Comparison of ENCODE assay signal across 7 mouse cellular contexts in genomic region chr5:122372192-122372769, GRCm38 (mm10). TPM values are rescaled to one million over a fixed set of nuclear protein-coding genes. Genes with fewer than 3 reads are reported as not detected.
DNase-seq lines count a peak whose midpoint lies in the region; ATAC-seq lines count a peak whose summit lies in the region.

TSS of gene Fam216a (minus strand) at chr5:122372364.

- peak within 1 kb of the TSS; percentile 97 for H3K27ac ChIP-seq in embryonic facial prominence, embryonic 11.5 days (replicated peaks; ENCODE audit: low read depth, low read length)
- peak within 1 kb of the TSS; percentile 90 for H3K27ac ChIP-seq in limb, embryonic 10.5 days
- peak within 1 kb of the TSS; percentile 97 for H3K27ac ChIP-seq in midbrain, embryonic 13.5 days

- peak within 1 kb of the TSS; percentile 59 for H3K4me3 ChIP-seq in embryonic facial prominence, embryonic 11.5 days (ENCODE audit: low read depth, low read length)
- peak within 1 kb of the TSS; percentile 68 for H3K4me3 ChIP-seq in limb, embryonic 10.5 days
- peak within 1 kb of the TSS; percentile 83 for H3K4me3 ChIP-seq in midbrain, embryonic 13.5 days (replicated peaks)

- no peaks in the 10 kb centered on the region for H3K9me3 ChIP-seq in embryonic facial prominence, embryonic 11.5 days (replicated peaks; ENCODE audit: control insufficient read depth, low read length)
- no peaks in the 10 kb centered on the region for H3K9me3 ChIP-seq in limb, embryonic 10.5 days (replicated peaks)
- H3K9me3 ChIP-seq in midbrain, embryonic 13.5 days = no peaks in the 10 kb centered on the region

- H3K4me1 ChIP-seq in embryonic facial prominence, embryonic 11.5 days (ENCODE audit: control insufficient read depth, insufficient read depth, low read length) = peaks cover 2% of the 10 kb centered on the region; the same call in 1 of the 2 replicates
- H3K4me1 ChIP-seq in limb, embryonic 10.5 days = peaks cover 15% of the 10 kb centered on the region
- peaks cover 31% of the 10 kb centered on the region for H3K4me1 ChIP-seq in midbrain, embryonic 13.5 days (replicated peaks)

- H3K27me3 ChIP-seq in embryonic facial prominence, embryonic 11.5 days (ENCODE audit: control insufficient read depth, insufficient read depth, low read length) = no peaks in the 10 kb centered on the region
- H3K27me3 ChIP-seq in limb, embryonic 10.5 days (ENCODE audit: low read depth, poor library complexity, severe bottlenecking) = no peaks in the 10 kb centered on the region
- H3K27me3 ChIP-seq in midbrain, embryonic 13.5 days = no peaks in the 10 kb centered on the region

- peak within 1 kb of the TSS; percentile 80 for H3K9ac ChIP-seq in embryonic facial prominence, embryonic 11.5 days (replicated peaks; ENCODE audit: low read length)
- H3K9ac ChIP-seq in midbrain, embryonic 13.5 days (replicated peaks) = peak within 1 kb of the TSS; percentile 89

- DNase-seq in adrenal gland, postnatal 14 days = peak; percentile 99
- peak; percentile 100 for DNase-seq in embryonic facial prominence, embryonic 11.5 days (ENCODE audit: low spot score)
- DNase-seq in kidney, adult 11 months = peak; percentile 98
- DNase-seq in limb, embryonic 10.5 days (ENCODE audit: low spot score) = peak; percentile 99
- peak; percentile 98 for DNase-seq in spleen, adult 12 weeks (ENCODE audit: low spot score)

- ATAC-seq in embryonic facial prominence, embryonic 11.5 days (replicated peaks; ENCODE audit: insufficient number of reproducible peaks, low FRiP score, low TSS enrichment, low read depth) = peak; percentile 92
- peak; percentile 98 for ATAC-seq in granulocyte monocyte progenitor cell, adult 5-6 weeks (replicated peaks; ENCODE audit: poor library complexity, severe bottlenecking)
- ATAC-seq in midbrain, embryonic 13.5 days = peak; percentile 97

- under 1% methylated on average over 53 of the region's 53 CpGs for WGBS in embryonic facial prominence, embryonic 11.5 days
- under 1% methylated on average over 53 of the region's 53 CpGs for WGBS in limb, embryonic 10.5 days
- WGBS in midbrain, embryonic 13.5 days = under 1% methylated on average over 53 of the region's 53 CpGs

- peaks cover 3% of the 10 kb centered on the region for H3K36me3 ChIP-seq in embryonic facial prominence, embryonic 11.5 days (replicated peaks; ENCODE audit: control insufficient read depth, insufficient read depth, low read depth, low read length)
- H3K36me3 ChIP-seq in limb, embryonic 10.5 days = peaks cover 66% of the 10 kb centered on the region
- peaks cover 49% of the 10 kb centered on the region for H3K36me3 ChIP-seq in midbrain, embryonic 13.5 days

- peak within 1 kb of the TSS; percentile 76 for H3K4me2 ChIP-seq in embryonic facial prominence, embryonic 11.5 days (ENCODE audit: low read depth, low read length)
- peak within 1 kb of the TSS; percentile 77 for H3K4me2 ChIP-seq in midbrain, embryonic 13.5 days (replicated peaks)

RNA-seq across cellular contexts. Expression of gene Fam216a, which starts in this region (rescaled TPM):
- total RNA-seq in adrenal gland, postnatal 14 days (2021) = 29.7 and 34.7 TPM in 2 replicates
- 107 TPM in 2 replicates for polyA plus RNA-seq in embryonic facial prominence, embryonic 11.5 days (2014; fragmentation: Nextera tagmentation; extraction: Ambion mirVana)
- 13.4 and 21.1 TPM in 2 replicates for total RNA-seq in granulocyte monocyte progenitor cell, adult 5-6 weeks (2014; fragmentation: Nextera tagmentation)
- total RNA-seq in granulocyte monocyte progenitor cell, adult 5-6 weeks (2017) = 51.9 and 57.9 TPM in 2 replicates
- polyA plus RNA-seq in limb, embryonic 10.5 days (2016; fragmentation: Nextera tagmentation; extraction: Ambion mirVana) = 83.6 and 90.4 TPM in 2 replicates
- polyA plus RNA-seq in midbrain, embryonic 13.5 days (2015; fragmentation: Nextera tagmentation; extraction: Ambion mirVana) = 128 and 135 TPM in 2 replicates

Comparison
In these comparisons a context has a peak if more than half of its experiments do, and no peak if none do; other contexts are left out.
1. Peak in every context shown above with its lines: DNase-seq, ATAC-seq, H3K4me3 ChIP-seq and H3K27ac ChIP-seq.